Mouse (Mus musculus) thymus, postnatal 4 days (tissue): Measurements from ENCODE around the gene Eya4.

Experiments
- DNase-seq: peaks from one replicate; pipeline ENCODE4 v3.0.0; 2021

Gene Eya4

GRCm38 (mm10) chr10:23150401-23150800 lies 200.2 kb downstream of the Eya4 start:
- DNase-seq: peak; percentile 57

- DNase-seq: no peak
These were observed 206.0 kb downstream of the Eya4 start for GRCm38 (mm10) chr10:23144616-23145015.

- no peak for DNase-seq
These were observed 222.6 kb downstream of the Eya4 start for GRCm38 (mm10) chr10:23127947-23128346.

- DNase-seq: no peak
These were observed 223.4 kb downstream of the Eya4 start for GRCm38 (mm10) chr10:23127151-23127550.

- no peak for DNase-seq
These were observed 224.1 kb downstream of the Eya4 start for GRCm38 (mm10) chr10:23126529-23126928.

GRCm38 (mm10) chr10:23120437-23120836 lies 230.1 kb downstream of the Eya4 start:
- no peak for DNase-seq

- DNase-seq: peak; percentile 75
These were observed 233.7 kb downstream of the Eya4 start for GRCm38 (mm10) chr10:23116786-23117410.

- DNase-seq: no peak
These were observed 234.5 kb downstream of the Eya4 start for GRCm38 (mm10) chr10:23116063-23116462.

- no peak for DNase-seq
These were observed 235.3 kb downstream of the Eya4 start for GRCm38 (mm10) chr10:23115321-23115720.

GRCm38 (mm10) chr10:23108122-23108521 lies 242.5 kb downstream of the Eya4 start:
- DNase-seq: no peak

- DNase-seq: no peak
These were observed 258.1 kb downstream of the Eya4 start for GRCm38 (mm10) chr10:23092517-23092916.

GRCm38 (mm10) chr10:23091552-23091951 lies 259.0 kb downstream of the Eya4 start:
- DNase-seq: no peak

- DNase-seq: no peak
These were observed 260.3 kb downstream of the Eya4 start for GRCm38 (mm10) chr10:23090323-23090722.

GRCm38 (mm10) chr10:23089271-23089670 lies 261.3 kb downstream of the Eya4 start:
- DNase-seq: no peak

GRCm38 (mm10) chr10:23088764-23089163 lies 261.8 kb downstream of the Eya4 start:
- no peak for DNase-seq

- peak; percentile 57 for DNase-seq
These were observed 264.0 kb downstream of the Eya4 start for GRCm38 (mm10) chr10:23086352-23087215.

- DNase-seq: no peak
These were observed 269.1 kb downstream of the Eya4 start for GRCm38 (mm10) chr10:23081548-23081828.

GRCm38 (mm10) chr10:23080749-23081547 lies 269.6 kb downstream of the Eya4 start:
- peak; percentile 84 for DNase-seq

GRCm38 (mm10) chr10:23076691-23077385 lies 273.7 kb downstream of the Eya4 start:
- no peak for DNase-seq

GRCm38 (mm10) chr10:23073431-23073830 lies 277.2 kb downstream of the Eya4 start:
- no peak for DNase-seq

- DNase-seq: no peak
These were observed 286.9 kb downstream of the Eya4 start for GRCm38 (mm10) chr10:23063637-23064036.

- no peak for DNase-seq
These were observed 287.9 kb downstream of the Eya4 start for GRCm38 (mm10) chr10:23062719-23063118.

GRCm38 (mm10) chr10:23060694-23061060 lies 289.9 kb downstream of the Eya4 start:
- no peak for DNase-seq
